Mouse (Mus musculus) E14TG2a.4 (cell line): ENCODE measurements at regions not wholly inside any gene's neighbourhood (a gene's known extent, or its start where the extent isn't known, plus 50 kb on each side); places are given as distances from the start of the nearest gene placed in this dataset.

Experiments used
- CTCF ChIP-seq: conservative IDR thresholded peaks from 2 replicates; pipeline ENCODE4 v1.5.1; 2014; ENCODE audit warnings: low read length
- POU5F1 ChIP-seq: IDR thresholded peaks from 2 replicates; pipeline ENCODE4 v1.6.1; 2014; ENCODE audit warnings: low read length, borderline replicate concordance

DNA sequence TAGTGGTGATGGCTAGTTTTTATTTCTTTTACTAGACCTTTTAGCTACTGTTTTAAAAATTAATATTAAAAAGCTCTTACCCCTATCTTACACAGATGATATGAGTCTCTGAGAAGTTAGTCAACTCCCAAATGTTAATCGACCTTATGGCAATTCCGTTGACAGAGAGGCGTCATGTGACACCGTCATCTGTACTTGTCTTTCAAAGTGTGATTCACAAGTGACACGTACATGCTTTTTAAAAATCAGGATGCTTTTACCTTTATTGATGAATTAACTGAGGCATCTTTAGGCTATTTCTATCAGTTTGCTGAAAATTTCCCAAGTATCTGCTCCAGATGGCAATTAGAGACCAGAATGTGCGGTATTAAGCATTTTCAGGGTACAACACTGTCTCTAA lies 573.9 kb downstream of the Gm19410 start:
- no peak for TF ChIP-seq CTCF
- no peak for TF ChIP-seq POU5F1
